Comparison of ENCODE assay signal across 12 mouse cellular contexts in genomic region chr4:54073483-54073882, GRCm38 (mm10).
DNase-seq lines count a peak whose midpoint lies in the region; ATAC-seq and TF ChIP-seq lines count a peak whose summit lies in the region.
"Had no signal": no experiment of that assay in that cellular context is flagged by ENCODE, and none has a peak within 500 bp of the region (broad histone marks: within the 10 kb centered on the region; RNA-seq: fewer than 3 reads in every experiment).

No protein-coding gene starts in this region.

- peak; percentile 11 for DNase-seq in embryo, embryonic 11 days
- DNase-seq in forebrain, postnatal 0 days = peak; percentile 65
- peak; percentile 59 for DNase-seq in layer of hippocampus, adult 9-10 months (ENCODE audit: low spot score)
- DNase-seq in midbrain, postnatal 0 days (ENCODE audit: low spot score) = peak; percentile 25
- no peak for DNase-seq in cerebellum, postnatal 10 days
- no peak for DNase-seq in urinary bladder, postnatal 36 days (ENCODE audit: low spot score in 2 of 2)
- no peak for DNase-seq in adrenal gland, postnatal 4 days (ENCODE audit: low spot score in 2 of 2)
- no peak for DNase-seq in kidney, postnatal 14 days
- DNase-seq: adrenal gland, postnatal 10 days; thymus, postnatal 25 days had no signal

- no peak overlapping the region for H3K9ac ChIP-seq in forebrain, postnatal 0 days
- H3K9ac ChIP-seq in midbrain, postnatal 0 days (replicated peaks; ENCODE audit: low read length, poor library complexity, severe bottlenecking) = no peak overlapping the region
- H3K9ac ChIP-seq: embryonic facial prominence, embryonic 12.5 days had no signal

- ATAC-seq in forebrain, postnatal 0 days = peak; percentile 65
- no peak for ATAC-seq in midbrain, postnatal 0 days (ENCODE audit: low FRiP score)

- H3K4me2 ChIP-seq in forebrain, postnatal 0 days (ENCODE audit: low read depth) = no peak overlapping the region
- no peak overlapping the region for H3K4me2 ChIP-seq in midbrain, postnatal 0 days (ENCODE audit: low read depth, low read length, poor library complexity, severe bottlenecking)
- H3K4me2 ChIP-seq: embryonic facial prominence, embryonic 12.5 days had no signal

- no peaks in the 10 kb centered on the region for H3K27me3 ChIP-seq in forebrain, postnatal 0 days (ENCODE audit: insufficient read depth, low read length)
- H3K27me3 ChIP-seq in midbrain, postnatal 0 days (ENCODE audit: insufficient read depth, low read length) = no peaks in the 10 kb centered on the region
- H3K27me3 ChIP-seq: embryonic facial prominence, embryonic 12.5 days had no signal

- H3K4me1 ChIP-seq in forebrain, postnatal 0 days (ENCODE audit: insufficient read depth) = peaks cover 10% of the 10 kb centered on the region
- H3K4me1 ChIP-seq in midbrain, postnatal 0 days (ENCODE audit: insufficient read depth, low read length) = 0 out of 2 replicates have a peak, but pooled peaks cover 8% of the 10 kb centered on the region
- H3K4me1 ChIP-seq: embryonic facial prominence, embryonic 12.5 days had no signal

- H3K4me3 ChIP-seq in forebrain, postnatal 0 days (ENCODE audit: low read depth, low read length) = no peak overlapping the region
- no peak overlapping the region for H3K4me3 ChIP-seq in midbrain, postnatal 0 days (ENCODE audit: low read depth, low read length)
- H3K4me3 ChIP-seq: embryonic facial prominence, embryonic 12.5 days had no signal

- 0 out of 2 replicates have a peak overlapping the region, but pooled peaks have one; percentile 41 for H3K27ac ChIP-seq in forebrain, postnatal 0 days (ENCODE audit: low read depth, low read length)
- H3K27ac ChIP-seq in midbrain, postnatal 0 days (ENCODE audit: low read depth, low read length) = no peak overlapping the region
- H3K27ac ChIP-seq: embryonic facial prominence, embryonic 12.5 days; kidney, postnatal 0 days had no signal

- TF ChIP-seq CTCF in forebrain, postnatal 0 days (IDR thresholded peaks at IDR 0.05; ENCODE audit: low read depth) = no peak
- TF ChIP-seq CTCF in midbrain, postnatal 0 days (IDR thresholded peaks at IDR 0.05) = no peak

- H3K9me3 ChIP-seq in forebrain, postnatal 0 days (ENCODE audit: low read length) = no peaks in the 10 kb centered on the region
- no peaks in the 10 kb centered on the region for H3K9me3 ChIP-seq in midbrain, postnatal 0 days (ENCODE audit: low read length)

- 18% methylated on average over 7 of the region's 7 CpGs for WGBS in forebrain, postnatal 0 days
- 32% methylated on average over 7 of the region's 7 CpGs for WGBS in midbrain, postnatal 0 days

- no peaks in the 10 kb centered on the region for H3K36me3 ChIP-seq in forebrain, postnatal 0 days (ENCODE audit: insufficient read depth)
- no peaks in the 10 kb centered on the region for H3K36me3 ChIP-seq in midbrain, postnatal 0 days (ENCODE audit: insufficient read depth, low read length)
- H3K36me3 ChIP-seq: embryonic facial prominence, embryonic 12.5 days had no signal

Comparison
In these comparisons a context has a peak if more than half of its experiments do, and no peak if none do; other contexts are left out.
1. DNase-seq: peak in embryo, embryonic 11 days (single experiment), forebrain, postnatal 0 days (single experiment), layer of hippocampus, adult 9-10 months (single experiment) and midbrain, postnatal 0 days (single experiment); none in cerebellum, postnatal 10 days (0 of 2), urinary bladder, postnatal 36 days (0 of 2), adrenal gland, postnatal 4 days (0 of 2) and kidney, postnatal 14 days (single experiment).